Mouse (Mus musculus): ENCODE measurements around the gene Nt5c2. TPM values are rescaled to one million over a fixed set of nuclear protein-coding genes. Genes with fewer than 3 reads are reported as not detected.

Nt5c2 gene
- polyA plus RNA-seq, 1 experiment from 2014 or later: 93.8 TPM

Other genes with a start within 250 kb of the Nt5c2 start
- 608 and 616 TPM in 2 replicates for gene Ina, start 455 bp downstream of the Nt5c2 start, polyA plus RNA-seq (2014; fragmentation: Nextera tagmentation; extraction: Ambion mirVana)
- 34.3 and 36.7 TPM in 2 replicates for gene Pcgf6, start 35.8 kb upstream of the Nt5c2 start, polyA plus RNA-seq (2014; fragmentation: Nextera tagmentation; extraction: Ambion mirVana)
- 8.2 and 9.5 TPM in 2 replicates for gene Taf5, start 52.6 kb upstream of the Nt5c2 start, polyA plus RNA-seq (2014; fragmentation: Nextera tagmentation; extraction: Ambion mirVana)
- 1,505 and 1,749 TPM in 2 replicates for gene Usmg5, start 75.5 kb upstream of the Nt5c2 start, polyA plus RNA-seq (2014; fragmentation: Nextera tagmentation; extraction: Ambion mirVana)
- gene Pdcd11, start 75.6 kb upstream of the Nt5c2 start, polyA plus RNA-seq (2014; fragmentation: Nextera tagmentation; extraction: Ambion mirVana): 5.6 and 6.0 TPM in 2 replicates
- gene Calhm2, start 123.1 kb upstream of the Nt5c2 start, polyA plus RNA-seq (2014; fragmentation: Nextera tagmentation; extraction: Ambion mirVana): 0.30 and 0.44 TPM in 2 replicates
- gene Calhm1, start 129.1 kb upstream of the Nt5c2 start, polyA plus RNA-seq (2014; fragmentation: Nextera tagmentation; extraction: Ambion mirVana): not detected in 2 replicates
- gene Calhm3, start 142.6 kb upstream of the Nt5c2 start, polyA plus RNA-seq (2014; fragmentation: Nextera tagmentation; extraction: Ambion mirVana): not detected in 2 replicates
- 15.1 and 16.2 TPM in 2 replicates for gene Neurl1a, start 163.7 kb upstream of the Nt5c2 start, polyA plus RNA-seq (2014; fragmentation: Nextera tagmentation; extraction: Ambion mirVana)